Mouse (Mus musculus): Measurements from ENCODE around the gene BC080695. TPM values are rescaled to one million over a fixed set of nuclear protein-coding genes. Genes with fewer than 3 reads are reported as not detected.
"Not testable (repeated sequence)": the region's sequence is repeated elsewhere in the genome, so short reads cannot be mapped to it uniquely, and the experiment has no call there.

The BC080695 gene
- total RNA-seq (2015) = not detected in 2 replicates
- total RNA-seq (2017) = not detected in 2 replicates

- not testable (repeated sequence) for ATAC-seq (replicated peaks; ENCODE audit: poor library complexity)
These were observed at the start of gene BC080695, which contains the start of gene Gm13057 for GRCm38 (mm10) chr4:143551400-143551799. BC080695 (plus strand) TSS chr4:143551700. Gm13057 (plus strand) TSS chr4:143551709.

DNA sequence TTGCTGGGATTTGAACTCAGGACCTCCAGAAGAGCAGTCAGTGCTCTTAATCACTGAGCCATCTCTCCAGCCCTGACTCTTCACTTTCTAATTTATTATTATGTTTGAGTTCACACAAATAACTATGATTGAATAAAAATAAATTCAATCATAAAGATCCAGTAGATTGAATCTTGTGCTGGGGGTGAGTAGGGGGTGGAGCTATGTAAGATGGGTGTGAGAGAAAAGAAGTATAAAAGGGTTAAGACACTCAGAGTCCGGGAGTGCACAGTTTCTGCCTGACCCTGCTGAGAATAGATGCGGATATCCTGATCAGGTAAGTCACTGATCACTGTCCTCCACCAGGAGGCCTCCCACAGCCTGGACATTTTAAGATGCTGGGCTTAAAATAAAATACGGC, 40.5 kb upstream of the BC080695 start, which contains the start of gene Gm13043:
Gene Gm13043, plus strand, starts transcription at position 301 of the 400 bp plus-strand sequence.
- ATAC-seq (replicated peaks; ENCODE audit: poor library complexity) = no peak

GRCm38 (mm10) chr4:143535654-143536053, 15.8 kb upstream of the BC080695 start, which contains the start of gene Gm13040:
Gm13040 (plus strand) TSS chr4:143535954.
- ATAC-seq (replicated peaks; ENCODE audit: poor library complexity) = not testable (repeated sequence)

GRCm38 (mm10) chr4:143611927-143612326, 60.4 kb downstream of the BC080695 start:
- ATAC-seq (replicated peaks; ENCODE audit: poor library complexity) = not testable (repeated sequence)

DNA sequence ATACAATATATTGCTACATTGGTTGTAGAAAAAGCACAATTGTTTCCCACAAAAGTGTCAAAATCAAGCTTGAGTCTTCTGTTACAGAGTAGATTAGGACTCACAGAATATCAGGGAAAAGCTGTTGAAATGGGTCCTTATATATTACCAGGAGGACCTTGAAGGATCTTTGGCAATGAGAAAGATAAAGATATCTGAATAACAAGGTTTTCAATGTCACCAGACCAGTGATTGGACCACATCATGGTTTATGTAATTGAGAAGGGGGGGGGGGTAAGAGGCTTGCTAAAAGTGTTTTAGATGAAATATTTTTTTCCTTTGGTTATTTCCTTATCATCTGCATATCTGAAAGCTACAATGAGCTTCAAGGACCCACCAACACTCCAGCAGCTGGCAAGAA, 63.2 kb downstream of the BC080695 start, which contains the start of gene Gm13083:
Gene Gm13083, plus strand, starts transcription at position 301 of the 400 bp plus-strand sequence.
- ATAC-seq (replicated peaks; ENCODE audit: poor library complexity) = not testable (repeated sequence)

DNA sequence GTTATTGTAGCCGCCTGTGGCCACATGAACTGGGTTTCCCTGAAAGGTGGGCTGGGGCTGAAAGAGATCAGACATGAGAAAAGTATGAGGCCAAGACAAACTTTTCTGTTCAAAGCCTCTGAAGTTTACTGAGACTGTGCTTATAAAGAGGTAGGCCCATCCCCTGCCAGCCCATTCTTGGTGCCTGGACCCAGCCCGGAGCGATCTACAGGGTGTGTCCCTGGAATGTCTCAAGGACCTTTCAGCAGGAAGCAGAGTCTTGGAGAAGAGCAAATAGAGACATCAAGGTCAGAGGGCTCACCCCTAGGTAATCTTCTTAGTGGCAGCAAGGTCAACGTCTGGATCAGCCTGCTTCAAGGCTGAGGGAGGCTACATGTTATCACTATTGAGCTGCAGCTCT, 66.6 kb downstream of the BC080695 start:
- ATAC-seq (replicated peaks; ENCODE audit: poor library complexity) = not testable (repeated sequence)

Other genes starting within 250 kb of the BC080695 start
- not detected in 2 replicates for gene Lrrc38, start 201.9 kb upstream of the BC080695 start, total RNA-seq (2015)
- gene Lrrc38, start 201.9 kb upstream of the BC080695 start, total RNA-seq (2017) = not detected in 2 replicates
- gene Pramel1, start 157.3 kb upstream of the BC080695 start, total RNA-seq (2015) = not detected in 2 replicates
- gene Pramel1, start 157.3 kb upstream of the BC080695 start, total RNA-seq (2017) = not detected in 2 replicates
- gene Pramef8, start 139.3 kb upstream of the BC080695 start, total RNA-seq (2015) = 7.5 and 10.1 TPM in 2 replicates
- 7.7 and 10.2 TPM in 2 replicates for gene Pramef8, start 139.3 kb upstream of the BC080695 start, total RNA-seq (2017)
- not detected in 2 replicates for gene Oog4, start 101.4 kb upstream of the BC080695 start, total RNA-seq (2015)
- not detected in 2 replicates for gene Oog4, start 101.4 kb upstream of the BC080695 start, total RNA-seq (2017)
- gene Gm13043, start 40.4 kb upstream of the BC080695 start, total RNA-seq (2015) = not detected in 2 replicates
- gene Gm13043, start 40.4 kb upstream of the BC080695 start, total RNA-seq (2017) = not detected in 2 replicates
- not detected in 2 replicates for gene Gm13040, start 15.7 kb upstream of the BC080695 start, total RNA-seq (2015)
- gene Gm13040, start 15.7 kb upstream of the BC080695 start, total RNA-seq (2017) = not detected in 2 replicates
- not detected in 2 replicates for gene Gm13057, start within 50 bp of the BC080695 start, total RNA-seq (2015)
- not detected in 2 replicates for gene Gm13057, start within 50 bp of the BC080695 start, total RNA-seq (2017)
- gene Gm13083, start 63.3 kb downstream of the BC080695 start, total RNA-seq (2015) = not detected in 2 replicates
- not detected in 2 replicates for gene Gm13083, start 63.3 kb downstream of the BC080695 start, total RNA-seq (2017)
- not detected in 2 replicates for gene Gm13088, start 105.5 kb downstream of the BC080695 start, total RNA-seq (2015)
- not detected in 2 replicates for gene Gm13088, start 105.5 kb downstream of the BC080695 start, total RNA-seq (2017)
- not detected in 2 replicates for gene Gm13089, start 151.0 kb downstream of the BC080695 start, total RNA-seq (2015)
- gene Gm13089, start 151.0 kb downstream of the BC080695 start, total RNA-seq (2017) = not detected in 2 replicates
- not detected in 2 replicates for gene Gm13078, start 167.8 kb downstream of the BC080695 start, total RNA-seq (2015)
- gene Gm13078, start 167.8 kb downstream of the BC080695 start, total RNA-seq (2017) = not detected in 2 replicates
- gene Gm13023, start 237.7 kb downstream of the BC080695 start, total RNA-seq (2015) = not detected in 2 replicates
- not detected in 2 replicates for gene Gm13023, start 237.7 kb downstream of the BC080695 start, total RNA-seq (2017)